Mouse (Mus musculus) stomach, postnatal 0 days (tissue): ENCODE data around the gene Phb2. TPM values are rescaled to one million over a fixed set of nuclear protein-coding genes. Genes with fewer than 3 reads are reported as not detected.
A peak's percentile ranks its signal among the peaks of the same experiment; 100 is the strongest.

Experiments used
- ATAC-seq: fragments of 200-750 bp; cut with Nextera tagmentation; 2 replicates; pipeline ENCODE4 v1.8.0; 2017; ENCODE audit not compliant: low FRiP score, low TSS enrichment
- DNase-seq: peaks from one replicate; pipeline ENCODE4 v3.0.0-alpha.2; 2016; ENCODE audit warnings: low spot score
- H3K27ac ChIP-seq: fragments of 300-500 bp; sonication (generic); replicated peaks from 2 replicates; pipeline ENCODE4 v1.5.1; 2014; ENCODE audit warnings: mild to moderate bottlenecking, control low read depth
- H3K27me3 ChIP-seq: fragments of 300-500 bp; sonication (generic); 2 replicates; pipeline ENCODE4 v1.6.1; 2014; ENCODE audit warnings: low read length; ENCODE audit not compliant: control insufficient read depth, insufficient read depth
- H3K36me3 ChIP-seq: fragments of 300-500 bp; sonication (generic); 2 replicates; pipeline ENCODE4 v1.6.1; 2014; ENCODE audit warnings: low read length, mixed read lengths; ENCODE audit not compliant: control insufficient read depth, insufficient read depth
- H3K4me1 ChIP-seq: fragments of 300-500 bp; sonication (generic); replicated peaks from 2 replicates; pipeline ENCODE4 v1.6.1; 2014; ENCODE audit warnings: antibody characterized with exemption; ENCODE audit not compliant: control insufficient read depth, insufficient read depth
- H3K4me2 ChIP-seq: fragments of 300-500 bp; sonication (generic); replicated peaks from 2 replicates; pipeline ENCODE4 v1.6.1; 2014; ENCODE audit warnings: low read depth, mild to moderate bottlenecking, control low read depth, moderate library complexity
- H3K4me3 ChIP-seq: fragments of 300-500 bp; sonication (generic); 2 replicates; pipeline ENCODE4 v1.5.1; 2014; ENCODE audit warnings: low read depth, low read length, control low read depth
- H3K9ac ChIP-seq: fragments of 300-500 bp; sonication (generic); 2 replicates; pipeline ENCODE4 v1.6.1; 2014; ENCODE audit warnings: mild to moderate bottlenecking, low read length, control low read depth, mixed read lengths
- H3K9me3 ChIP-seq: fragments of 300-500 bp; sonication (generic); 2 replicates; pipeline ENCODE4 v1.6.1; 2016; ENCODE audit warnings: low read length; ENCODE audit not compliant: control insufficient read depth
- CTCF ChIP-seq: IDR thresholded peaks from 2 replicates; pipeline ENCODE4 v1.5.1; 2016; ENCODE audit warnings: antibody characterized with exemption, low read depth, mild to moderate bottlenecking, moderate library complexity
- EP300 ChIP-seq: optimal IDR thresholded peaks from 2 replicates; pipeline ENCODE3; 2016; ENCODE audit warnings: antibody characterized with exemption
- WGBS: fragments of 180-500 bp; shearing (Covaris S2); extraction: QIAGEN DNeasy Blood & Tissue Kit; methylation state at CpG from one replicate; pipeline ENCODE4 v1.1.7; 2014; 5-methylcytosine and 5-hydroxymethylcytosine counted together
- polyA plus RNA-seq: library from polyadenylated mRNA; unstranded; fragments of >200 nt; fragmentation: Nextera tagmentation; extraction: Ambion mirVana; gene quantifications from 2 replicates; pipeline ENCODE4 v1.2.1, GENCODE M21; 2015

Gene Phb2
- polyA plus RNA-seq, 1 experiment from 2014 or later, result 230 TPM

DNA sequence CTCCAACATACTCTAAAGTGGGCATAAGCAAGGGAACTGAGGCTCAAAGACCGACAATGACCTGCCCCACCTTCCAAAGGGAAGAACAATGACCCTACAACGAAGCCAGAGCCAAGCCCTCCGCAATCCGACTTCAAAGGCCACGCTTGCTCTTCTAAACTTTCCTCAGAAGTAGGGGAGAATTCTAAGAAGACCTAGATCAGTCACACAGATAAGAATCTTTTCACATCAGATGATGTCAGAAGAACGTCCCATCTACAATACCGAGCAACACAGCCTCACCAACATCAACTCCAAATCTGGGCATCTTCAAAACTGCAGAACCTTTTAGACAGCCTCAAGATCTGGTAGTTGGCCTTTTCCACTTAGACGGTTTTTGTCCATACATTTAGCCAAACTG lies 38.3 kb downstream of the Phb2 start:
- Histone ChIP-seq H3K9ac (no peak overlapping the region), H3K9me3 (no peaks in the 10 kb centered on the region), H3K4me1 (peaks cover 6% of the 10 kb centered on the region; the same call in 1 of the 2 replicates), H3K4me2 (no peak overlapping the region), H3K27ac (no peak overlapping the region), H3K27me3 (no peaks in the 10 kb centered on the region), H3K36me3 (peaks cover 12% of the 10 kb centered on the region), H3K4me3 (no peak overlapping the region)
- 78% methylated on average over 8 of the region's 8 CpGs for WGBS
- ATAC-seq (no peak), DNase-seq (no peak)
- TF ChIP-seq EP300 (no peak), CTCF (no peak)

DNA sequence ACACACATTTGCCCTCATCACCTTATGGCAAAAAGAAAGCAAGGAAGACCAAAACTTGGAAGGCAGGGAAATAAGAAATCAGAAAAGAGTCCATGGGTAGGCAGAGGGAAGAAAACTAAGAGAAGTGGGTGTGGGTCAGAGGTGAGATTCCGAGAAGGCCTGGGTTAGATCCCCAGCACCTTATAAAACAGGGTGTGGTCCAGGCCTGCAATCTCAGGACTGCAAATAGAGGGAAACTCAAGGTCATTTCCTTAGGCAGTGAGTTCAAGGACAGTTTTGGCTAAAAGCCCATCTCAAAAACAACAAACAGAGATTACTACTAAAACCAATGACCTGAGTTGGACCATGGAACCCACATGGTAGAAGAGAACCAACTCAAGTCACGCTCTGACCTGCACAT lies 41.7 kb downstream of the Phb2 start:
- Histone ChIP-seq H3K4me3 (no peak overlapping the region), H3K4me2 (no peak overlapping the region), H3K36me3 (peaks cover 9% of the 10 kb centered on the region; the same call in 1 of the 2 replicates), H3K27me3 (no peaks in the 10 kb centered on the region), H3K27ac (no peak overlapping the region), H3K4me1 (peaks cover 8% of the 10 kb centered on the region), H3K9ac (no peak overlapping the region), H3K9me3 (no peaks in the 10 kb centered on the region)
- DNase-seq, result no peak
- ATAC-seq, result no peak
- no peak for TF ChIP-seq EP300
- TF ChIP-seq CTCF, result no peak
- 67% methylated on average over 2 of the region's 2 CpGs for WGBS

DNA sequence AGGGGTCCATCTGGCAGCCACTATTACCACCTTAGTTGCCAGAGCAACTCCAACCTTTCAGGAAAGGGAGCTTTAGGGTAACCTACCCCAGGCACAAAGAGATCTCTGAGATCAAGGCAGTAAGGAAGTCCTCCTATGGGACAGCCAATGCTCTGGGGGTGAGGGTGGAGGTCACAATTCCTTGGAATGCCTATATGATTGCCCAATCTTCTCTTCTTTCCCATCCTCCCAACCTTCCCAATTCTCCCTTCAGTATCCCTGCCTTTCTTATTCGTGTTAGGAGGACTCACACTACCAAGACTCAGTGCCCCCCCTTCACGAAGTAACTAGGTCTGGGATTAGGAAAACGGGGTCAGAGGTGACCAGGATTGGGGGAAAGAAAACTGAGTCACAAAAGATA lies 43.2 kb downstream of the Phb2 start:
- peak overlapping the region; percentile 72 for H3K4me2 ChIP-seq

DNA sequence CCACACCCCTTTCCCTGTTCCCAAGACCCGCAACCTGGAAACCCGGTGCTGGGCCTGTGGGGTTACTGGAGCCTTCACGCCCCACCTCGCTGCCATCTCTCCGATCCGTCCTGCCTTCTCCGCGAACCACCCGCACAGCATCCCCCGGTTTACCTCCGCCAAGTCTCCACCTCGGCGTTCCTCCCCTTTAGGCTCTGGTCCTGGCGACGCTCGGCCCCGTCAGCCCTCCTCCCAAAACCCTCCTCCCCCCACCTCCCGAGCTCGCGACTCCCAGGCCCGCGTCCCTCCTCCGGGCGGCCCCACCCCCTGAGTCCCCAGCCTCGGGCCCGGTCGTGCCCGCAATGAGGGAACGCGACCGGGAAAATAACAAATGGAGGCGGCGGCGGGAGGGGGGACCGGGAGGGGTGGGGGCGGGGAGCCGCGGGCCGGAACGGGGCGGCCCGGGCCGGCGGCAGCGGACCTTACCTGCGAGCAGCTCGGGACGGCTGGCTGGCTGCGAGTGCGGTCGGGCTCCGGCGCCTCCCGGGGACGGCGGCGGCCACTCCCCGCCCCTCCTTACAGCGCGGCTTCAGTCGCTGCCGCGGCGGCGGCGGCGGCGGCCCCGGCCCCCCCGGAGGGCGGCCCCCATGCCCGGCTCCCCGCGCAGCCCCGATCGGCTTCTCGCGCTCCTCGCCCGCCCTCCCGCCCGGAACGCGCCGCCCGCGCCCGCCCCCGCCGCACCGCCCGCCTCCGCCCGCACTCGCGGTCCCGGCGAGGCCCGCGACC lies 43.9 kb downstream of the Phb2 start, which contains the start of the genes Gm45234 and Atn1:
TSS of gene Gm45234 (minus strand) at position 191 of the 765 bp plus-strand sequence.
TSS of gene Atn1 (minus strand) at position 694 of the 765 bp plus-strand sequence.
- ATAC-seq, result peak; percentile 56

More for the DNA sequence above, 43.2 kb downstream of the Phb2 start:
- Histone ChIP-seq H3K27ac (peak overlapping the region; percentile 97), H3K9me3 (no peaks in the 10 kb centered on the region), H3K36me3 (no peaks in the 10 kb centered on the region), H3K27me3 (no peaks in the 10 kb centered on the region), H3K9ac (peak overlapping the region; percentile 94), H3K4me1 (peaks cover 10% of the 10 kb centered on the region), H3K4me3 (peak overlapping the region; percentile 76)
- DNase-seq (no peak), ATAC-seq (no peak)
- TF ChIP-seq CTCF, result no peak
- no peak for TF ChIP-seq EP300
- WGBS, result 3% methylated on average over 3 of the region's 3 CpGs

DNA sequence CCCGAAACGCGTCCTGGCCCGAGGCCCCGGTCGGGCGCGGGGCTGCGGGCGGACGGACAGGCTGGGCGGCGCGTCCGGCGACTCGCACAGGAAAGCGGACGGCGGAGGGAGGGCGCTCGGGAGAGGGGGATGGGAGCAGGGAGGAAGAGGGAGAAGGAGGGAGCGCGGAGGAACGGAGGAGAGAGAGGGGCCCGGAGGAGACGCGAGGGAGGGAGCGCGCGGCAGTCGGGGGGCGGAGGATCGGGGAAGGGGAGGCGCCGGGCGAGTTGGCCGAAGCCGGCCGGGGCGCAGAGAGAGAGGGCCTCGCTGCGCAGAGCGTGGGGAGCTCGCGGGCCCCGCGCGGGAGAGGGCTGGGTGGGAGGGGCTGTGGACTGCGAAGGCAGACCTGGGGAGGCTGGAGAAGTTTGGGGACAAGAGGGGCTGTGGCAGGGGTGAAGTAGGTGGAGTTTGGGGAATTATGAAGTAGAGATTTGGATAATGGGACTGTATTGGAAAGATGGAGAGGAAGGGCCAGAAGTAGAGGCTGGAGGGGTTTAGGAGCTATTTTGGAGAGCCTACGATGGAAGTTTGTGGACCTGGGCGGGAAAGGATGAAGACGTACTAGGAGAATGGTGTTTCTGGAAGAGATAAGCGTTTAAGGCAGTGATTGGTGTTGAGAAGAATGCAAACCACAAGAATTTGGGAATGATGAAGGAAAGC lies 44.7 kb downstream of the Phb2 start:
- peaks cover 10% of the 10 kb centered on the region for H3K4me1 ChIP-seq

More for the DNA sequence above, 43.9 kb downstream of the Phb2 start, which contains the start of the genes Gm45234 and Atn1:
- no peaks in the 10 kb centered on the region for H3K27me3 ChIP-seq
- H3K9ac ChIP-seq, result peak within 1 kb of the TSS; percentile 94
- TF ChIP-seq CTCF (no peak), EP300 (no peak)
- WGBS, result 2% methylated on average over 38 of the region's 100 CpGs
- DNase-seq, result peak; percentile 84
- H3K27ac ChIP-seq, result peak within 1 kb of the TSS; percentile 97
- H3K4me3 ChIP-seq, result peak within 1 kb of the TSS; percentile 76
- H3K4me2 ChIP-seq, result peak within 1 kb of the TSS; percentile 72
- H3K9me3 ChIP-seq, result no peaks in the 10 kb centered on the region
- H3K4me1 ChIP-seq, result peaks cover 10% of the 10 kb centered on the region
- H3K36me3 ChIP-seq, result no peaks in the 10 kb centered on the region

More for the DNA sequence above, 44.7 kb downstream of the Phb2 start:
- ATAC-seq (peak; percentile 76), DNase-seq (peak; percentile 88)
- TF ChIP-seq EP300 (peak; percentile 35), CTCF (no peak)
- Histone ChIP-seq H3K36me3 (no peaks in the 10 kb centered on the region), H3K9ac (peak overlapping the region; percentile 94), H3K27ac (peak overlapping the region; percentile 97), H3K27me3 (no peaks in the 10 kb centered on the region), H3K4me3 (peak overlapping the region; percentile 76), H3K9me3 (no peaks in the 10 kb centered on the region), H3K4me2 (peak overlapping the region; percentile 72)
- under 1% methylated on average over 47 of the region's 54 CpGs for WGBS
